Mouse (Mus musculus): ENCODE measurements around the gene Scyl1.

Gene Scyl1

GRCm38 (mm10) chr19:5786441-5787114 lies 15.4 kb upstream of the Scyl1 start:
- peak; percentile 92 for DNase-seq

- DNase-seq: no peak
These were observed 13.8 kb upstream of the Scyl1 start for GRCm38 (mm10) chr19:5784958-5785577.

GRCm38 (mm10) chr19:5782121-5782520 lies 10.9 kb upstream of the Scyl1 start:
- no peak for DNase-seq

GRCm38 (mm10) chr19:5781532-5781931 lies 10.3 kb upstream of the Scyl1 start:
- no peak for DNase-seq

GRCm38 (mm10) chr19:5780203-5780602 lies 9.0 kb upstream of the Scyl1 start:
- DNase-seq: peak; percentile 47 to 48

- DNase-seq: no peak
These were observed 7.1 kb upstream of the Scyl1 start for GRCm38 (mm10) chr19:5778312-5778711.

GRCm38 (mm10) chr19:5777387-5778032 lies 6.3 kb upstream of the Scyl1 start:
- DNase-seq: no peak

GRCm38 (mm10) chr19:5770311-5770710 lies 908 bp downstream of the Scyl1 start:
- DNase-seq: no peak

GRCm38 (mm10) chr19:5767271-5767670 lies 3.9 kb downstream of the Scyl1 start:
- no peak for DNase-seq

GRCm38 (mm10) chr19:5763163-5763562 lies 8.1 kb downstream of the Scyl1 start:
- no peak for DNase-seq

- no peak for DNase-seq
These were observed 12.3 kb downstream of the Scyl1 start for GRCm38 (mm10) chr19:5758878-5759403.

- DNase-seq: no peak
These were observed 14.1 kb downstream of the Scyl1 start for GRCm38 (mm10) chr19:5756991-5757636.

GRCm38 (mm10) chr19:5756321-5756985 lies 14.8 kb downstream of the Scyl1 start:
- DNase-seq: no peak

GRCm38 (mm10) chr19:5751742-5752141 lies 19.5 kb downstream of the Scyl1 start:
- DNase-seq: peak; percentile 67 to 68

- DNase-seq: no peak
These were observed 20.3 kb downstream of the Scyl1 start for GRCm38 (mm10) chr19:5750951-5751350.

GRCm38 (mm10) chr19:5749476-5749875 lies 21.7 kb downstream of the Scyl1 start:
- DNase-seq: no peak

GRCm38 (mm10) chr19:5746907-5747363 lies 24.3 kb downstream of the Scyl1 start:
- DNase-seq: no peak

GRCm38 (mm10) chr19:5745756-5746710 lies 25.2 kb downstream of the Scyl1 start:
- peak in 1 of 2 experiments; percentile 29 for DNase-seq

GRCm38 (mm10) chr19:5743576-5743975 lies 27.6 kb downstream of the Scyl1 start:
- no peak for DNase-seq

GRCm38 (mm10) chr19:5742241-5742641 lies 29.0 kb downstream of the Scyl1 start:
- DNase-seq: no peak

GRCm38 (mm10) chr19:5741641-5742240 lies 29.5 kb downstream of the Scyl1 start:
- peak in 1 of 2 experiments; percentile 12 for DNase-seq

Measured in B cell, adult 2 months (primary cell).